Mouse (Mus musculus) bone marrow macrophage, adult 2 months (primary cell): ENCODE data around the gene Acads. TPM values are rescaled to one million over a fixed set of nuclear protein-coding genes. Genes with fewer than 3 reads are reported as not detected.
"Not testable (repeated sequence)": the region's sequence is repeated elsewhere in the genome, so short reads cannot be mapped to it uniquely, and the experiment has no call there.

Experiments used
- H3K27ac ChIP-seq: 2 replicates; pipeline ENCODE4 v1.5.1; 2012; ENCODE audit warnings: low read depth, low read length; ENCODE audit not compliant: insufficient read depth
- H3K4me1 ChIP-seq: 2 replicates; pipeline ENCODE4 v1.6.1; 2012; ENCODE audit warnings: low read length; ENCODE audit not compliant: control insufficient read depth, insufficient read depth
- H3K4me3 ChIP-seq: 2 replicates; pipeline ENCODE4 v1.5.1; 2012; ENCODE audit warnings: mild to moderate bottlenecking, low read length, moderate library complexity; ENCODE audit not compliant: insufficient read depth
- CTCF ChIP-seq: IDR thresholded peaks from 2 replicates; pipeline ENCODE4 v1.5.1; 2012; ENCODE audit warnings: low read depth, mild to moderate bottlenecking, low read length, moderate library complexity
- POLR2A ChIP-seq: IDR thresholded peaks from 2 replicates; pipeline ENCODE4 v1.6.1; 2012; ENCODE audit warnings: mild to moderate bottlenecking, low read depth, low read length, borderline replicate concordance
- polyA plus RNA-seq: library from polyadenylated mRNA; stranded (reverse); fragments of >200 nt; gene quantifications from 2 replicates; pipeline ENCODE4 v1.2.4, GENCODE M21; 2012; ENCODE audit not compliant: missing spikeins, insufficient read depth, insufficient read length

Gene Acads
- polyA plus RNA-seq, 1 experiment, result 22.3 TPM

DNA sequence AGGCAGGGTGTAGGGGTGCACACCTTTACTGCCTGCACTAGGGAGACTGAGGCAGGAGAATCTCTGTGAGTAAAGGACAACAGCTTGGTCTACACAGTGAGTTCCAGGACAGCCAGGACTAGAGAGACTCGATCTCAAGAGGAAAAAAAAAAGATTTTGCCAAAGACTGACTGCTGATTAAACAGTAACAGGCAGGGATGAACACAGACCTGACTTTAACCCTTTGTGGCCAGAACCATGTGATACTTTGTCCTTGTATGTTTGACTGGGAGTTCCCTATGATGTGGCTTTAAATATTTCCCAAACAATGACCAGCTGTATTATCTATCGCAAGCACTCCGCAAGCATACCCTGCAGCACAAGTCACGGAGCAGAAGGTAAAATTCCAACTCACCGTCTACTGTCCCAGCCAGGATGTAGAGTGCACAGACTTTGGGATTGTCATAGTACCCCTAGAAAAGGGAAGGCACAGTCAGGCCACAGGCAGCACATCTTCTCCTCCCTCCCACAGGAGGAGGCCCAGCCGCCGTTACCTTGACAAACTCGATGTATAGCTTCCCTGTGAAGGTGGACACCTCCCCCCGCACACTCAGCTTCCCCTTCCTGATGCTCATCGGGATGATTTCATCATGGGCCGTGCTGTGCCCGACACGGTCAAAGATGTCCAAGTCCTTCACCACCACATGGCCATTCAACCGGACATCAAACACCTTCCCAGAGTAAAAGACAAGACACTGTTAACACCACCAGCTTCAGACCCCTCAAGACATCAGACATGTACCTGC is 30.7 kb upstream of the Acads start:
- Histone ChIP-seq H3K4me3 (no peak overlapping the region), H3K27ac (no peak overlapping the region), H3K4me1 (peaks cover 23% of the 10 kb centered on the region)
- TF ChIP-seq CTCF, result no peak
- TF ChIP-seq POLR2A, result no peak

DNA sequence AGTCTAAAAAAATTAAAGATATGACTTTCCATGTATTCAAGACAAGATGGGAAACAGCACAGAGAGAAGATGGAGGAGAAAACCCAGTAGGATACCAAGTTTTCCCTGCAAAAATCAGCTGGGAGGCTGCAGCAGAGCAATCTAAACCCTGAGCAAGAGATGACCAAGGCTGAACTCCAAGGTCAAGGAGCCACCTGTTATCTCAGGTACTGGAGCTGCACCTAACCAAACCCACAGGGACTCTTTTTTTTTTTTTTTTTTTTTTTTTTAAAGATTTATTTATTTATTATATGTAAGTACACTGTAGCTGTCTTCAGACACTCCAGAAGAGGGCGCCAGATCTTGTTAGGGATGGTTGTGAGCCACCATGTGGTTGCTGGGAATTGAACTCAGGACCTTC is 29.7 kb upstream of the Acads start:
- H3K4me3 ChIP-seq, H3K27ac ChIP-seq: not testable (repeated sequence)
- H3K4me1 ChIP-seq, result peaks cover 13% of the 10 kb centered on the region; the same call in 1 of the 2 replicates

DNA sequence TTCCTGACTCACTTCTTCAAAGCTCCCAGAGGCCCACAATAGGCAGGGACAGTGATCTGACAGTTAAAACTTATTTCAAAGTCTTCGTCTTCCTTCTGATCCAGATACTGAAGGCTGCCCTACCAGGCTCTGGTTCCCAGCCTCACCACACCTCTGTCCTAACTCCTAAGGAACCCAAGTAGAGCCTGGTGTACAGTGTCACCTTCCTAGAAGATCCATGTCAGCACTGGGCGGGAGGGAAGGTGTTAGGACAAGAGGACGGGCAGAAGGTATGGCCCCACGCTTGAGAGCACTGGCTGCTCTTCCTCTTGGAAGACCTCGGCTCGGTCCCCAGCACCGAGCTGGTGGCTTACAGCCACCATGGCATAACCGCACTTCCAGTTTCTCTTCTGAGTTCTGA is 29.2 kb upstream of the Acads start:
- H3K4me1 ChIP-seq, result peaks cover 10% of the 10 kb centered on the region; the same call in 1 of the 2 replicates
- no peak overlapping the region for H3K4me3 ChIP-seq
- H3K27ac ChIP-seq, result no peak overlapping the region
- TF ChIP-seq POLR2A (no peak), CTCF (no peak)

GRCm38 (mm10) chr5:115147388-115147787 is 28.2 kb upstream of the Acads start:
- no peak for TF ChIP-seq CTCF
- TF ChIP-seq POLR2A, result no peak
- no peaks in the 10 kb centered on the region; the same call in 1 of the 2 replicates for H3K4me1 ChIP-seq

GRCm38 (mm10) chr5:115146747-115147130 is 27.6 kb upstream of the Acads start:
- no peak overlapping the region for H3K27ac ChIP-seq

More at GRCm38 (mm10) chr5:115147388-115147787, 28.2 kb upstream of the Acads start:
- Histone ChIP-seq H3K4me3 (no peak overlapping the region), H3K27ac (no peak overlapping the region)

DNA sequence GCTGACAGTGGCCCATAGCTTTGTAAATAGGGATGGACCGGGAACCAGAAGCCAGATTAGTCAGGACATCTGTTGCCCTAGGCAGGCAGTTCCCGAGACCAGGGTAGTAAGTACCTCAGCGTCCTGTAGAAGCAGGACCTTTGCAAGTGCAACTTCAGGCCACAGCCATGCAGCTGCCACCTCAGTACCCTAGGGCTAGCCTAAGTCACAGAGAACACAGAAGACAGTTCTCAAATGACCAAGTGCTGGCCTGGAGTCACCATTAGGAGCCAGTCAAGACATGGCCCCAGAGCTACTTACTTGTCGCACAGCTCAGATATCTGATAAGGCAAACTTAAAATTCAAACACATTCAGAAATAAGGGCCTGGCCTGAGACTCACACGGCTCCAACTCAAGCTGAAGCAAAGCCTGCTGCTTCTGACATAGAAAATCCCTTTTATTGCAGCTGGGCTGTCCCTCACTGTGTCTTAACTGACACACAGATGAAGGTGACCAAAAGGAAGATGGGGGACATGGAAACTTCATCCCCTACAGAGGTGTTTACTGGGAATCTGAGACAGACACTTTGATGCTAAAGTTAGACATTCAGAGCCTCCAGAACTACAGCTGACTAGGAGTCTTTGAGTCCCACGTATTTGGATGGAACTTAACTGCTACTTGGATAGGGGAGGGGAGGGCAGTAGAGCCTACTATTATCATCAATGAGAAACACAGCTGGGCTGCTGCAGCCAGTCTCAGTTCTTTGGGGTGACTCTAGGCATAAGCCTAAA is 27.0 kb upstream of the Acads start:
- Histone ChIP-seq H3K4me3 (no peak overlapping the region), H3K27ac (no peak overlapping the region), H3K4me1 (no peaks in the 10 kb centered on the region)
- TF ChIP-seq CTCF (no peak), POLR2A (no peak)

More at GRCm38 (mm10) chr5:115146747-115147130, 27.6 kb upstream of the Acads start:
- TF ChIP-seq CTCF, result no peak
- TF ChIP-seq POLR2A, result no peak
- no peaks in the 10 kb centered on the region for H3K4me1 ChIP-seq
- H3K4me3 ChIP-seq, result no peak overlapping the region

GRCm38 (mm10) chr5:115145253-115145968 is 26.3 kb upstream of the Acads start:
- Histone ChIP-seq H3K4me1 (no peaks in the 10 kb centered on the region), H3K27ac (no peak overlapping the region), H3K4me3 (no peak overlapping the region)
- no peak for TF ChIP-seq POLR2A
- TF ChIP-seq CTCF, result no peak

GRCm38 (mm10) chr5:115144471-115144870 is 25.3 kb upstream of the Acads start:
- TF ChIP-seq POLR2A (no peak), CTCF (no peak)
- no peak overlapping the region for H3K4me3 ChIP-seq
- H3K4me1 ChIP-seq, result no peaks in the 10 kb centered on the region
- H3K27ac ChIP-seq, result no peak overlapping the region

- Histone ChIP-seq H3K4me3 (no peak overlapping the region), H3K27ac (no peak overlapping the region), H3K4me1 (no peaks in the 10 kb centered on the region)
- TF ChIP-seq CTCF, result no peak
Observed at GRCm38 (mm10) chr5:115143552-115143951, 24.4 kb upstream of the Acads start.
